Mouse (Mus musculus): ENCODE results near the gene Dcaf10. TPM values are rescaled to one million over a fixed set of nuclear protein-coding genes. Genes with fewer than 3 reads are reported as not detected.
"Not testable (repeated sequence)": the region's sequence is repeated elsewhere in the genome, so short reads cannot be mapped to it uniquely, and the experiment has no call there.

Dcaf10 gene
- total RNA-seq, 2 experiments from 2014 or later, result 22.4 to 22.8 TPM

DNA sequence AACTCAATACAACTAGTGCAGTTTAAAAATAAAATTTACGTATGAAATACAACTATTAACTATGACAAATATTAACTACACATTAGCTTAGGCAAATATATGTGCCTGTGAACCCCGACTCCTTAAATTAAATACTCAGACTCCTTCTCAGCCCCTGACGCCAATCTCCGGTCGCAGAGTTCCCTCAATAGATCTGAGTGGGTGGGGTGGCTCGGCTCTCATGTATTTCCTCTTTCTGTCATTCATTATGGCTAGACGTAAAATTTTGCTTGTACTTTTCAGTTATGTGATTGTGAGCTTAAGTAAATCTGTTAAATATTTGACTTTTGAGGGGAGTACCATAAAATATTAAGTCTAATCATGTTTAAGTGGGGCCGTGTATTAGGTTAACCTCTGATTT, 51.1 kb downstream of the Dcaf10 start:
- no peak for DNase-seq
- intact Hi-C loops (cut with DNase I), result no loop called here

DNA sequence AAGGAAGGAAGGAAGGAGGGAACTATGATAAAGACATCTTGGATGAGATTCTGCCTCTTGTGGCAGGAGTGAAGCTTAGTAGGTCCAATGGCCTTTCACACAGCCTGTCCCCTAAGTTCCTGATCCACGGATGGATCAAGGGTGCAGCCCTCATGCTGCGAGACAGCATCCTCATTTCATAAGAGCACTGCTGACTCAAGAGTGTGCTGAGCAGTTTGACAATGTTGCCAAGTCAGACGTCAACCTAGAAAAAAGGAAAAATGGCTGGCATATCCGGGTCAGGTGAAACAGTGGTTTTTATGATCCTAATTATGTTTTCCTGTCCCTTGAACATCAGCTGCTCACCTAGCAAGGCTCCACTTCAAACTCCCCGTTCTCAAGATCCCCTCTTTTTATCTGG, 51.8 kb downstream of the Dcaf10 start:
- no peak for DNase-seq
- intact Hi-C loops (cut with DNase I), result no loop called here

DNA sequence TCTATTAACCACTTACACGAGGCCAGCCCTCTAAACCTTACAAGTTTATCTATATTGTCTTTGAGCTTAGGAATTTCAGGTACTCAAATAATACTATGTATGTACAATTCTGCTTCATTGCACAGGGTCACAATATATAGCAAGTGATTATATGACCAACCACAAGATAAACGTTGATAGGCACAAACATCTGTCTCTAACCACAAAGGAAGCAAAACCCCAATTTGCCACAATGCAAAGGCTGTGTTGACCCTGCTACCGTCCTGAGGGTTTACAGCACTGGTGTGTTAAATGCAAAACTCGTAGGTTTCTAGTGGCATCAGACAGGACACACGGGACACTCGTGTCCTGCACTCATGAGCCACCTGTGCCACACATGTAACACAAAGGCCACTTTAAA, 54.3 kb downstream of the Dcaf10 start:
- intact Hi-C loops (cut with DNase I); DNase-seq: not testable (repeated sequence)

DNA sequence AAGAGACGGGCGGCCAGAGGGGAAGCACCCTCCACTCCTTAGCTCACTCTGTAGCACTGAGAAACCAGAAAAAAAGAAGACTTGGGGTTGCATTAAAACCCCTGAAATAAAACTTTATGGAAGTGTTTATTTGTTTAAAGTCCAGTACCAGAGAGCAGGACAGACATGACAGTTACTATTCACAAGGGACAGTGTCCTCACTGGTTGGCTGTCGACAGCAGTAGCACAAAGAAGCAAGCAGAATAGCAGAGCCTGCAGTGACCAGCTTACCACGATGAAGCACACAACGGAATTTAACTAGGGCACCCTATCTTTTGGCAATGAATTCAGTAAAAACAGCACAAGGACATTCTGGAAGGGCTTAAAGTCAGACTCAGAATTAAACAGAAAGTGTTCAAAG, 56.4 kb downstream of the Dcaf10 start:
- DNase-seq; intact Hi-C loops (cut with DNase I): not testable (repeated sequence)

DNA sequence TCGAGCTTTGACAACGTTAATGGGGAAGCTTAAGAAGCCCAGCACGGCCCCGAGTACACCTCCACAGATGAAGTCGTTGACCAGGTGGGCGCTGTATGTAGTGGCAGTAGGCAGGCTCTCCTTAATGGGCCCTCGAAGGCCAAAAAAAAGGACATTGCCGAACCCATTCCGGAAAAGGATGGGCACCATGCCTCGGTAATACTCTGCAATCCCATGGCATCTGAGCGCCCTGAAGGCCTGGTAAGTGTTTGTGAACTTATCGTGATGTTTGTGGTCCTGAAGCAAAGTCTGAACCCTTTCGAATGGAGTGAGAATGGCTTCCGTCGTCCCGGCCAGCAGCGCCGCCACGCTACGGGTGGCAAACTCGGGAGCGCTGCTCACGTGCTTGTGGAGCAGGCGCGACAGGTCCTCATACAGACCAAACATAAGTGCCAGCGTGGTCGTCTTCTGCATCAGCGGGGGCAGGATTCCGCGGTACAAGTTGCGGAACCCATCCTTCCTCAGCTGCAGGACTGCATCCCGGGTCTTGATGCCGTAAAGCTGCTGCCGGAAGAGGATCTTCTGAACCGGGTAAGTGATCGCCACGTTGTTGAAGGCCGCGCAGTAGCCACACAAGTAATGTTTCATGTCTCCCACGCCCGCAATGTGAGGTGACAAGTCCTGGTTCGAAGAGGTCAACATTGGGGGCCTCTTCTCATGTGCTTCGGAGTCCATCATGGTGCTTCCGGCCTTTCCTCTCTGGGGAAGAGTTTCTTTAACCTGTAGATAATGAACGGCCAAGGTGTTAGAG, 57.7 kb downstream of the Dcaf10 start:
- intact Hi-C loops (cut with DNase I), result no loop called here

DNA sequence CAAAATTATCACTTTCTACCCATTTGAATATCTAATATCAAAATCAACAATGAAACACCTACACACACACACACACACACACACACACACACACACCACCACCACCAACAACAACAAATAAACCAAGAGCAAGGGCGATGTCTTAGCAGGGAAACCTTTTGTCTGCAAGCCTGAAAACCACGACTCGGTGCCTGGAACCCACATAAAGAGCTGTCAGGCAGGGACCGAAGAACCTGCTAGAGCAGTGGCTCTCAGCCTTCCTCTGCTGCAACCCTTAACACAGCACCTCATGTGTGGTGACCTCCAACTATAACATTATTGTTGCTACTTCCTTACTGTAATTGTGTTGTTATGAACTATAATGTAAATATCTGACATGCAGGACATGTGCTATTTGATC, 60.4 kb downstream of the Dcaf10 start:
- intact Hi-C loops (cut with DNase I), result no loop called here

More for the DNA sequence above, 57.7 kb downstream of the Dcaf10 start:
- DNase-seq, result no peak

DNA sequence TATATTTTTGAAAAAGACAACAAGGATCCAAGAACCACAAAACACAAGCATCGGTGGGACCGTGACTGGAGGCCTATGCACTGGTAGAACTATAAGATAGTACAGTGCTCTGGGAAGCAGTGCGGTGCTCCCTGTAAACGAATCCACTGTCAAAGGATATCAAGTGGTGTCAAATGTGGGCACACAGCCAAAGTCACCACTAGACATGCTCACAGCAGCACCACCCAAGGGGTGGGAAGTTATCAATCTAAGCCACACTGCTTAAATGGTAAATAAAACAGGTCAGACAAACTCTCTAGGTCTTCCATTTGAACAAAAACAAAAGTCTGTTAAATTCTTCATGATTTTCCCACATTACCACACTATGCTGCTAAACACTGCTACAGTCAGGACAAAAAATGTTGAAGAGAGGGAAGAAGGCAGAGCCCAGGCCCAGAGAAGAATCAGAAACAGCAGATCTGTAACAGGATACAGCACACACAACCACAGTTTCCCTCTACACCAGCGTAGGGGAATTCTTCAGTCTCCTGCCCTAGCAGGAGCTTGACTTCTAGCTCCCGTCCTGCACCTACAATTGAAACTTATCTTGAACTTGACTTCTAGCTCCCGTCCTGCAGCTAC, 61.1 kb downstream of the Dcaf10 start:
- DNase-seq, result no peak
- intact Hi-C loops (cut with DNase I), result no loop called here

More for the DNA sequence above, 60.4 kb downstream of the Dcaf10 start:
- DNase-seq, result no peak

DNA sequence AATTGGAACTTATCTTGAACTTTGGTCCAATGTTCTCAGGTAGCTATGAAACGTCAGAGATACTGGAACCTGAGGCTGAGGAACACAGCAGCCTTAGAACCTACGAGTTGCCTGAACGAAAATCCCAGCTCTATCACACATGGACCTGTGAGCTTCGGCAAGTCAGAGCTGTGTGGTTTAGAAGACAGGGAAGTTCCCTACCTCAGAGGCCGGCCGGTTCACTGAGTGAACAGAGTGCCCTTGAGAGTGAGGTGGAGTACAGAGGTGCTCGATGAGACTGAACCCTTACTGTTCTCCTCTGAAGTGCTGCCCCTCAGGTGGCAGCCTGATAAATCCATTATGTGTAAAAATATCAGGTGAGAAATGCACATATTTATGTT, 61.6 kb downstream of the Dcaf10 start:
- intact Hi-C loops (cut with DNase I), result no loop called here
- no peak for DNase-seq

DNA sequence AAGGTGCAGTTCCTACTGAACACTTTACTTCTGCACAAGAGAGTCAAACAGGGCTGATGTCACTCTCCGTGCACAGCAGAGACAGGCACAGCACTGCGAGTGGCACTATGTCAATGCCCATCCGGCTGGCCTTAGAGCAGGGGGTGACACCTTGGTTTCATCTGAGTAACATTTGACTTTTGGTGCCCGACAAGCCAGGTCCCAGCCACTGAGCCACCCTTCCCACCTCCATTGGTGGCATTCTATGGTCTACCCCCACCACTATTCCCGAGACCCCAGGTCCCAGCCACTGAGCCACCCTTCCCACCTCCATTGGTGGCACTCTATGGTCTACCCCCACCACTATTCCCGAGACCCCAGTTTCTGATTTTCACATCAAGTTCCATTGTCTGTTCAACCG, 62.2 kb downstream of the Dcaf10 start:
- no peak for DNase-seq
- intact Hi-C loops (cut with DNase I), result no loop called here

DNA sequence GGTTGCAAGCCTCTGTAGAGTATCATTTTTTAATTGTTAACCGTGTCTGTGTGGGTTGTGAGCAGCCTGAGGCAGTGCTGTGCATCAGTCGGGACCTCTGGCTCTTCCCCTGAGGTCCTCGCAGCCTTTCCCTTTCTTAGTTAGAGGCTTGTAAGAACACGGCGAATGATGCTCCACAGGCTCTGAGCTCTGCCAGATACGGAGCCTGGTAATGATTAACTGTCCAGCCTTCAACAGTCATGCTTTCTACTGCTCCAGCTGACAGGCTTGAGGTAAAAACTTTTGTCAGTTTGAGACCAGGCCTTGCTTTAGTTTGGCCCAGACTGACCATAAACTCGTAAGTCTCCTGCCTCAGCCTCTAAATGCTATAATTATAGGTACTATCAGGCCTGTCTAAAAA, 63.4 kb downstream of the Dcaf10 start:
- intact Hi-C loops (cut with DNase I), result no loop called here
- DNase-seq, result no peak

DNA sequence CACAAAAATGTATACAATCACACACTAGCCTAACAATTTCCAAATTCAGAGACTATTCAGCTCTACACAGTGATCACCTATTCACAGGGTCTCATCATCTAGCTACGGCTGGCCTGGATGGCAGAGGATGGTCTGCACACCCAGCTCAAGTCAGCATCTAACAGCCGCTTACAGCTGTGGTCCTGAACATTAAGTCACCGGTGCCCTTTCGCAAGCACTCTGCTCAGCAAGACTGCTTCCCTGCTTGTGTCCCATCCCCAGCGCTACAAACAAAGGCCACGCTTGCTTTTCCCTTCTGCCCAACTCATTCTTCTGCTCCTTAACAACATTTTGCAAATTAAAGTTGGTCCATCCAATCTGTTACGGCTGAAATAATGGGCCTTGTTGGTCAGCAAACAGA, 64.5 kb downstream of the Dcaf10 start:
- DNase-seq, result no peak
- intact Hi-C loops (cut with DNase I), result no loop called here

DNA sequence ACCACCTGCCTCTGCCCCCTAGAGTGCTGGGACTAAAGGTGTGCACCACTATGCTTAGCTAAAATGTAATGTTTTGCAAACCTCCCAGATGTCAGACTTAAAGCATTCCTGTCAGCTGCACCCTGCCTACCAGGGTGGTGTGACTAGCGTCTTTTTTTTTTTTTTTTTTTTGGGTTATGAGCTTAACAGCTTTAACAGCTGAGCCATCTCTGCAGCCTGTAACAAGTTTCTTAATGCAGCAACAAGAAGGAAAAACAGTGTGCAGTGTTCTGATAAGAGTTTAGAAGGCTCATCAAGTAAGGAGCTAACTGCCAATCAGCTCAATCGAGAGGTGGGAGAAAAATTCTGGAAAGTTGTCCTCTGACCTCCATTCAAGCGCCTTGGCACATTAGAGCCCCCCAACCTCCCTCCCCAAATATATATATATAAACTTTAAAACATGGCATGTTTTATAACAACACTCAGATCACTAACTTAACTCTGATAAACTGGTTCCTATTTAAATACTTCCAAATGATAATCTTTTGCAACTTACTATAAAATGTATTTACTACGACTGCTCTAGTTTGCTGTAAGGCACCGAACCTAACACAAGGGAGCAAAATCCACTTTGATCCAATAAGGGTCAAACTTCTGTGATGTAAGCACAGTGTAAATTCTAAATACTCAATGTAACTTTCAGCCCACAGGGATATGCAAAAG, 65.3 kb downstream of the Dcaf10 start:
- DNase-seq, result no peak
- intact Hi-C loops (cut with DNase I), result no loop called here

DNA sequence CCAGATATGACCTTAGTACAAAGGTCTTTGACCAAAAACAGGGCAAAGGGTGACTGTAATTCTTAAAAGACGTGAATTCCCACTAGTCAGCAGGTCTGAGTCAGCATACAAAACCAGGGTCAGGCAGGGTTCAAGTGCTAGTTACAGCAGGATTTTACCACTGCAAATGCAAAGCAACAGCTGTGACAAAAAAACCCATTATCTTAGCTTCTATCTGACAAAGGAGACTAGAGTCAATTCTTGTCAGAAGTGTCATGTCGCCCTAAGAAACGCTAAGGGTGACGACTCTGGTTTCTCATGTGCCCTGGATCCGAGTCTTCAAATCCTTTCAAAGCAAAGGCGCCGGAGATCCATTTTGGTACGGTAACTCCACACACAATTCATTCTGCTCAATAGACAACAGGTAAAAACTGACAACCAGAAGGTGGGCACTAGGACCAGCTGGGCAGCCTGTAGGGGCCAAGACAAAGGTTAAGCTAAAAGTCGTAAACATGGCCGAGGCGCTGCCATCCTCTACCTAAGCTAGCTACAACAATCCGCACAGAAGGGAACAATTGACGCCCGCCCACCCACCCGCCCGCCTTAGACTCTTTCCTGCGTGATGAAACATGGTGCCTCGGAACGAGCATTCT, 65.9 kb downstream of the Dcaf10 start:
- intact Hi-C loops (cut with DNase I), result no loop called here
- DNase-seq, result no peak

DNA sequence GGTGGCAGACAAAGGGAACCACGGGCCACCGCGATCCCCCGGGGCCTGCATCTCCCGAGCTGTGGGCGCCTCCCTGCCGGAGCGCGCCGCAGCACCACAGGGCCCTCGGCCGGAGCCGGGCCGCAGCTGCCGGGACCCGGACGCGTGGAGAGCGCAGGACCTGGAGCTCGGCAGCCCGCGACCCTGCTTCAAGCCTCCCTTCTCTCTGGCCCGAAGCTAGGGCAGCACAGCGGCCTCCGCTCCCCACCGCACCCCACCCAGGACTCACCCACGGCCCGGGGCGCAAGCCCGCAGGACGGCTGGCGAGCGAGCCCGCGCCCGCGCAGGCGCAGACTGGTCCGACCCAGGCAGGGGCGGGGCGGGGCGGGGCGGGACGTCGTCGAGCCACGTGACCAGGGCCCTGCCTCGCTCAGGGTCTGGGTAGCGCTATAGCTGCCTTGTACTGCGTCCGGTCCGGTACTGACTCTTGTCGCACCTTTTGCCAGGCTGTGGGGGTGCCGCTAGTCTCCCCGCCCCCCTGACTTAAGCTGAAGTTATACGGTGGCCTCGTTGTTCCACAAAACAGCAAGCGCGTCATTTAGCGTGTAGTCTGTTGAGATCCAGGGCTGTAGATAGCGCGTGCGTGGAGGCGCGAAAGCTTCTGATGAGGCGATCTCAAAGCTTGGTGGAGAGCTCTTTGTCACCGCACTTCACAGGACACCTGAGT, 66.7 kb downstream of the Dcaf10 start, which contains the start of gene Slc25a51:
Gene Slc25a51 (minus strand): TSS at position 340 of the 706 bp plus-strand sequence.
- peak; percentile 87 for DNase-seq
- intact Hi-C loops (cut with DNase I), result no loop called here

DNA sequence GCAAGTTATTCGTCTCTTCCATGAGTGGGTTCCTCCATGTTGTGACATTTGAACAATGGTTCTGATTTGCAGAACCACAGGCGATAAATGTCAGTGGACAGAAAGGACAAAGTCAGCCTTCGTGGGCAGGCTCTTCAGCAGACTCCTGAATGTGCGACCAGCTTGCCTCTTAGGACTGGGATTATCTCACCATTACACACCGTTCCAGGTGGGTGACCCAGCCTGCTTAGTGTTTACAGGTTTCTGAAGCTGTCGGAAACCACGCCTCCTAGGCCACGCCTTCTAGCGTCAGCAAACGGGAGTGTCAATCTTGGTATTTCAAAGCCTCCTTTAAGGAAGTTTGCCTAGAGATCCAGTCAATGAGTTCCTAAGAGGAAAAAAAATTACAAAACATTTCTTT, 67.4 kb downstream of the Dcaf10 start:
- intact Hi-C loops (cut with DNase I), result no loop called here
- DNase-seq, result peak; percentile 41

DNA sequence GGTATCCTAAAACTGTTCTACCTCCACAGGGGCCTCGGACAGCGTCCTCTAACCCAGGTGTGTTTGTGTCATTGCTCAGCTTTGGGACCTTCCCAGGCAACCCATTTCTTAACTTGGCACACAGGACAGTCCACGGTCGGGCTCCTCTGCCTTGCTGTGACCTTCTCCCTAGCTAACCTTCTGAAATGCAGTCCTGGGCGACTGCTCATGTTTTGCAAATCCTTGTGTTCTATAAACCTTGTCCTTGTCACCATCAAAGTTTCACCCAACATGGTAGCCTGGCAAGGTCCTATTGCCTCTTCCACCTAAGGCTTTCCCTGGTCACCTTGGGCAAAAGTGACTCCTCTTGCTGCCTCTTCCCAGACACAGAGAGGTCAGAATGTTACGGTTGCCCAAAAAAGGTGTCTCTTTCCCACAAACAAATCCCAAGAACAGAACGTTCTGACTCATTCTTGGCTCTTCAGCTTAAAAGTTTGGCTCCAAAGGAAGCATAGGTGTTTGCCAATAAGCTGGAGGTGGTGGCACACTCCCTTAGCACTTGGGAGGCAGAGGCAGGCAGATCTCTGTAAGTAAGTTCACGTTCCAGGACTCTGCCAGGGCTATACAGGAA, 69.4 kb downstream of the Dcaf10 start:
- intact Hi-C loops (cut with DNase I), result loop anchor here (10.0 kb wide), 1 partner anchor 444 kb away; no protein-coding TSS in a partner anchor

DNA sequence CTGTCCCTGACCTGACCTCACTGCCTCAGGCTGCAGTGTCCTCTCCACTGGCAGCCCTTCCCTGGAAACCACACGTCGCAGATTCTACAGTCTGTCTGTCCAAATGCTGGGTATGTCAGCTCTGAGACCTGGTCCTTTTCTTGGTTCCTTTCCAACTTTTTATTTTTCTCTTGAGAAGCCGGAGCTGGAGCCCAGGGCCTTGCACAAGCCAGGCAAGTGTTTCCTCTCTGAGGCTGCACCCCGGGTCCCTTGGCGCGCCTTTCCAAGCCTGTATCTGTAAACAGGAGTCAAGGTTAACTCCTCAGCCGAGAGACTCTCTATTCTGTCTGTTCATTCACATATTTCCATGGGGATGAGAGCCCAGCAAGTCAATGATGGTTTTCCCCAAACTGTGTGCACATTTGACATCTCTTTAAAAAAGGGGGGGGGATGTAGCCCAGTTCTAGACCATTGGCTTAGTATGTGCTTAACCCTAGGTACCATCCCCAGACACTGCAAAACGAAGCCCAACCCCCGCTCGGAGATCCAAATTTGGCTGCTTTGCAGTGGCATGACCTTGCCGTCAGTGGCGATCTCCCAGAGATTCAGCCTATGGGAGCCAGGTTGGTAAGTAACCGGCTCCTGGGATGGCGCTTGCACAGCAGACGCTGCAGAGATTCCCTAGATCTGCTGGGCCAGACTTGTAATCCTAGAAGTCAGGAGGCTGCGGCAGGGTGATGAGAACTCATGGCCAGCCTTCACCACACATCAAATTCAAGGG, 70.7 kb downstream of the Dcaf10 start:
- intact Hi-C loops (cut with DNase I), result loop anchor here (10.0 kb wide), 1 partner anchor 442 kb away; no protein-coding TSS in a partner anchor
- DNase-seq, result no peak

More for the DNA sequence above, 69.4 kb downstream of the Dcaf10 start:
- DNase-seq, result no peak

DNA sequence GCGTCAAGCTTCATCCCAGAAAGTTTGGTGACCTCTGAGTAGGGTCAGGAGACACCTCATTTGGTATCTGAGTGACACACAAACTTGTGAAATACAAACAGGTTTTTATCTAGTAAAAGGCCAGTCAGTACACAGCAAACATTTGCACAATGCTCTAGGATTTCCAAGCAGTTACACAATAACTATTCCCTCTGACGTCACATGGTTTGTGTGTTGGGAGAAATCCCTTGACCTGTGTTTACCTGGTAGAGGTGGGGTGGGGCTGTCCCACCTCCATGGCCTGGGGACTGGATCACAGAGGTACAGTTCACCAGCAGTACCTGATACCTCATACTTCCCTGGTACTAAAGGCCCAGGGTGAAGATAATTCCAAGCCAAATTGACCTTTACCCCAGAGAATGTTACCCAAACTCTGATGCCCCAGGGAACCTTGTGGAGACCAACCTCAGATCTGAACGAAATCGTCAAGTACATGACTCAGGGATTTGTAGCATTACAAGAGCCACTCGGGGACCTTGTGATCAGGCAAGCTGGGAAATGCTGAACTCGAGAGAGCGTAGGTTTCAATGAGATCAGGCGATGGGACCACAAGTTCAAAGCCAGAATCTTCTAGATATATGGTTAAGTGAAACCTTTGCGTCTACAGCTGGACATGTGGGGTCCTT, 71.9 kb downstream of the Dcaf10 start:
- no peak for DNase-seq
- intact Hi-C loops (cut with DNase I), result loop anchor here (10.0 kb wide), 1 partner anchor 441 kb away; no protein-coding TSS in a partner anchor

DNA sequence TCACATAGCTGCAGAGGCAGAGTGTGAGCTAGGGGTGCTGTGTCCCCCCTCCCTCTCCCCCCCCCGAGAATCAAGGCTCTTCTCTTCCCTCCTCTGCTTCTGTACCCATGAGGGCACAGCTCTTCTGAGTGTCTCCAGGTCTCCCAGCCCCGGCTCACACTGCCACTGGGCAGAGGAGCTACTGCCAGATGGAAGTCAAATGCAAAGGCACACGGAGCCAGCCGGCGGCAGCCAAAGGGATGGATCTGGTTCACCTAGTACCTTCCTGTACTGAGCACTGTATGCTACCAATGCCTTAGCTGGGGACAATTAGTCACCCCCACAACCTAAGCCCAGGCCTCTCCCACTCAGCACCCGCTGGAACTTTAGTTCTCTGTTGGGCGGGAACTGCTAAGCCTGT, 74.4 kb downstream of the Dcaf10 start:
- DNase-seq, result no peak
- intact Hi-C loops (cut with DNase I), result loop anchor here (5.0 to 10.0 kb wide), 2 partner anchors 356 to 438 kb away; no protein-coding TSS in a partner anchor
